Comparison of ENCODE assay signal across 9 mouse cellular contexts in genomic region chr1:143503436-143504065, GRCm38 (mm10).
A peak's percentile ranks its signal among the peaks of the same experiment; 100 is the strongest.
DNase-seq lines count a peak whose midpoint lies in the region; ATAC-seq and TF ChIP-seq lines count a peak whose summit lies in the region.
"Had no signal": no experiment of that assay in that cellular context is flagged by ENCODE, and none has a peak within 500 bp of the region (broad histone marks: within the 10 kb centered on the region; RNA-seq: fewer than 3 reads in every experiment).

No protein-coding gene starts in this region.

- H3K4me2 ChIP-seq in kidney, postnatal 0 days (ENCODE audit: low read length), result peak overlapping the region; percentile 22; the same call in 1 of the 2 replicates
- H3K4me2 ChIP-seq in embryonic facial prominence, embryonic 11.5 days (ENCODE audit: low read depth, low read length), result no peak overlapping the region
- H3K4me2 ChIP-seq: limb, embryonic 15.5 days had no signal

- WGBS in kidney, postnatal 0 days, result 28% methylated on average over 11 of the region's 11 CpGs
- 37% methylated on average over 11 of the region's 11 CpGs for WGBS in embryonic facial prominence, embryonic 11.5 days

- no peaks in the 10 kb centered on the region for H3K36me3 ChIP-seq in kidney, postnatal 0 days (ENCODE audit: insufficient read depth, low read length)
- H3K36me3 ChIP-seq in embryonic facial prominence, embryonic 11.5 days (replicated peaks; ENCODE audit: control insufficient read depth, insufficient read depth, low read depth, low read length), result no peaks in the 10 kb centered on the region
- H3K36me3 ChIP-seq: limb, embryonic 15.5 days had no signal

- TF ChIP-seq CTCF in kidney, postnatal 0 days (IDR thresholded peaks at IDR 0.05; ENCODE audit: low read depth), result no peak

- no peaks in the 10 kb centered on the region for H3K27me3 ChIP-seq in kidney, postnatal 0 days (ENCODE audit: insufficient read depth, low read length)
- no peaks in the 10 kb centered on the region for H3K27me3 ChIP-seq in embryonic facial prominence, embryonic 11.5 days (ENCODE audit: control insufficient read depth, insufficient read depth, low read length)
- H3K27me3 ChIP-seq: limb, embryonic 15.5 days had no signal

- ATAC-seq in kidney, postnatal 0 days (replicated peaks; ENCODE audit: low FRiP score, low read depth), result peak; percentile 80; the same call in 1 of the 2 replicates
- ATAC-seq in embryonic facial prominence, embryonic 11.5 days (replicated peaks; ENCODE audit: insufficient number of reproducible peaks, low FRiP score, low TSS enrichment, low read depth), result peak; percentile 81; the same call in 1 of the 2 replicates
- no peak for ATAC-seq in inflammation-experienced regulatory T-cells, adult 6 months

- H3K9ac ChIP-seq in kidney, postnatal 0 days (ENCODE audit: low read depth, low read length), result no peak overlapping the region
- H3K9ac ChIP-seq in embryonic facial prominence, embryonic 11.5 days (replicated peaks; ENCODE audit: low read length), result no peak overlapping the region
- H3K9ac ChIP-seq: limb, embryonic 15.5 days had no signal

- H3K4me1 ChIP-seq in kidney, postnatal 0 days (replicated peaks; ENCODE audit: insufficient read depth, low read length), result no peaks in the 10 kb centered on the region
- no peaks in the 10 kb centered on the region for H3K4me1 ChIP-seq in embryonic facial prominence, embryonic 11.5 days (ENCODE audit: control insufficient read depth, insufficient read depth, low read length)

- peak overlapping the region; percentile 26; the same call in 1 of the 2 replicates for H3K27ac ChIP-seq in kidney, postnatal 0 days
- H3K27ac ChIP-seq in embryonic facial prominence, embryonic 11.5 days (replicated peaks; ENCODE audit: low read depth, low read length), result peak overlapping the region; percentile 35
- H3K27ac ChIP-seq: limb, embryonic 15.5 days had no signal

- no peaks in the 10 kb centered on the region for H3K9me3 ChIP-seq in kidney, postnatal 0 days (replicated peaks; ENCODE audit: low read length)
- no peaks in the 10 kb centered on the region for H3K9me3 ChIP-seq in embryonic facial prominence, embryonic 11.5 days (replicated peaks; ENCODE audit: control insufficient read depth, low read length)
- H3K9me3 ChIP-seq: limb, embryonic 15.5 days had no signal

- H3K4me3 ChIP-seq in kidney, postnatal 0 days (replicated peaks; ENCODE audit: low read depth, low read length), result no peak overlapping the region
- H3K4me3 ChIP-seq in embryonic facial prominence, embryonic 11.5 days (ENCODE audit: low read depth, low read length), result no peak overlapping the region
- H3K4me3 ChIP-seq: limb, embryonic 15.5 days had no signal

- DNase-seq in kidney, postnatal 0 days (ENCODE audit: low spot score), result peak; percentile 78
- no peak for DNase-seq in kidney, adult 11 months
- peak; percentile 54 for DNase-seq in embryonic facial prominence, embryonic 11.5 days (ENCODE audit: low spot score)
- DNase-seq in frontal cortex, postnatal 10 days (ENCODE audit: low spot score in 2 of 2), result peak; percentile 9 to 11
- peak; percentile 36 to 39 for DNase-seq in right cerebral cortex, adult 2 months (ENCODE audit: low spot score in 2 of 2)
- DNase-seq in lung, postnatal 4 days, result no peak
- DNase-seq: cerebellum, adult 11 months had no signal

Comparison
In these comparisons a context has a peak if more than half of its experiments do, and no peak if none do; other contexts are left out.
1. DNase-seq: peak in kidney, postnatal 0 days (single experiment), embryonic facial prominence, embryonic 11.5 days (single experiment), frontal cortex, postnatal 10 days (2 of 2) and right cerebral cortex, adult 2 months (2 of 2); none in kidney, adult 11 months (single experiment) and lung, postnatal 4 days (0 of 2).